Mouse (Mus musculus): ENCODE measurements around the gene L1td1. TPM values are rescaled to one million over a fixed set of nuclear protein-coding genes. Genes with fewer than 3 reads are reported as not detected.
"Not testable (repeated sequence)": the region's sequence is repeated elsewhere in the genome, so short reads cannot be mapped to it uniquely, and the experiment has no call there.

The L1td1 gene
- polyA plus RNA-seq, 1 experiment from 2014 or later: not detected

- H3K9ac ChIP-seq (replicated peaks; ENCODE audit: low read depth, low read length): no peak overlapping the region
- 97% methylated on average over 3 of the region's 3 CpGs for WGBS
- H3K4me3 ChIP-seq (ENCODE audit: low read depth, low read length): no peak overlapping the region
- no peak overlapping the region for H3K27ac ChIP-seq (ENCODE audit: low read depth, low read length)
- H3K4me1 ChIP-seq (ENCODE audit: control insufficient read depth, insufficient read depth, low read length): no peaks in the 10 kb centered on the region
- no peaks in the 10 kb centered on the region for H3K27me3 ChIP-seq (ENCODE audit: control insufficient read depth, insufficient read depth, low read length)
- ATAC-seq (ENCODE audit: low read depth): no peak
- H3K36me3 ChIP-seq (ENCODE audit: control insufficient read depth, insufficient read depth, low read length): no peaks in the 10 kb centered on the region
- H3K9me3 ChIP-seq (ENCODE audit: control insufficient read depth, low read length): no peaks in the 10 kb centered on the region
- H3K4me2 ChIP-seq (ENCODE audit: low read depth, low read length): no peak overlapping the region
Observed at GRCm38 (mm10) chr4:98700156-98700555, 26.4 kb upstream of the L1td1 start.

GRCm38 (mm10) chr4:98702201-98702894, 24.2 kb upstream of the L1td1 start:
- Histone ChIP-seq H3K9me3 (ENCODE audit: control insufficient read depth, low read length) (no peaks in the 10 kb centered on the region), H3K4me2 (ENCODE audit: low read depth, low read length) (peak overlapping the region; percentile 32), H3K36me3 (ENCODE audit: control insufficient read depth, insufficient read depth, low read length) (no peaks in the 10 kb centered on the region), H3K4me3 (ENCODE audit: low read depth, low read length) (no peak overlapping the region), H3K27me3 (ENCODE audit: control insufficient read depth, insufficient read depth, low read length) (no peaks in the 10 kb centered on the region), H3K9ac (replicated peaks; ENCODE audit: low read depth, low read length) (no peak overlapping the region), H3K27ac (ENCODE audit: low read depth, low read length) (0 out of 2 replicates have a peak overlapping the region, but pooled peaks have one; percentile 39), H3K4me1 (ENCODE audit: control insufficient read depth, insufficient read depth, low read length) (no peaks in the 10 kb centered on the region)
- ATAC-seq (ENCODE audit: low read depth): peak; percentile 67
- WGBS: 31% methylated on average over 12 of the region's 12 CpGs

- no peak overlapping the region for H3K4me2 ChIP-seq (ENCODE audit: low read depth, low read length)
- no peaks in the 10 kb centered on the region for H3K27me3 ChIP-seq (ENCODE audit: control insufficient read depth, insufficient read depth, low read length)
- H3K4me1 ChIP-seq (ENCODE audit: control insufficient read depth, insufficient read depth, low read length): no peaks in the 10 kb centered on the region
- no peak overlapping the region for H3K9ac ChIP-seq (replicated peaks; ENCODE audit: low read depth, low read length)
- WGBS: 96% methylated on average over 8 of the region's 8 CpGs
- no peak overlapping the region for H3K4me3 ChIP-seq (ENCODE audit: low read depth, low read length)
- H3K27ac ChIP-seq (ENCODE audit: low read depth, low read length): no peak overlapping the region
- no peak for ATAC-seq (ENCODE audit: low read depth)
- H3K36me3 ChIP-seq (ENCODE audit: control insufficient read depth, insufficient read depth, low read length): no peaks in the 10 kb centered on the region
- H3K9me3 ChIP-seq (ENCODE audit: control insufficient read depth, low read length): no peaks in the 10 kb centered on the region
Observed at GRCm38 (mm10) chr4:98710891-98711290, 15.6 kb upstream of the L1td1 start.

GRCm38 (mm10) chr4:98717735-98718546, 8.6 kb upstream of the L1td1 start:
- peak overlapping the region; percentile 44; the same call in 1 of the 2 replicates for H3K27ac ChIP-seq (ENCODE audit: low read depth, low read length)
- H3K4me1 ChIP-seq (ENCODE audit: control insufficient read depth, insufficient read depth, low read length): no peaks in the 10 kb centered on the region
- no peak overlapping the region for H3K4me3 ChIP-seq (ENCODE audit: low read depth, low read length)
- H3K9me3 ChIP-seq (ENCODE audit: control insufficient read depth, low read length): no peaks in the 10 kb centered on the region
- peak; percentile 85 for ATAC-seq (ENCODE audit: low read depth)
- H3K4me2 ChIP-seq (ENCODE audit: low read depth, low read length): no peak overlapping the region
- no peaks in the 10 kb centered on the region for H3K27me3 ChIP-seq (ENCODE audit: control insufficient read depth, insufficient read depth, low read length)
- 71% methylated on average over 17 of the region's 17 CpGs for WGBS
- H3K9ac ChIP-seq (replicated peaks; ENCODE audit: low read depth, low read length): no peak overlapping the region
- no peaks in the 10 kb centered on the region for H3K36me3 ChIP-seq (ENCODE audit: control insufficient read depth, insufficient read depth, low read length)

- peak; percentile 29; the same call in 1 of the 2 replicates for ATAC-seq (ENCODE audit: low read depth)
- Histone ChIP-seq H3K36me3 (ENCODE audit: control insufficient read depth, insufficient read depth, low read length) (no peaks in the 10 kb centered on the region), H3K9me3 (ENCODE audit: control insufficient read depth, low read length) (no peaks in the 10 kb centered on the region), H3K27me3 (ENCODE audit: control insufficient read depth, insufficient read depth, low read length) (no peaks in the 10 kb centered on the region), H3K4me2 (ENCODE audit: low read depth, low read length) (no peak overlapping the region), H3K9ac (replicated peaks; ENCODE audit: low read depth, low read length) (no peak overlapping the region), H3K4me3 (ENCODE audit: low read depth, low read length) (no peak overlapping the region), H3K27ac (ENCODE audit: low read depth, low read length) (no peak overlapping the region), H3K4me1 (ENCODE audit: control insufficient read depth, insufficient read depth, low read length) (no peaks in the 10 kb centered on the region)
- 86% methylated on average over 10 of the region's 10 CpGs for WGBS
Observed at GRCm38 (mm10) chr4:98718547-98718917, 8.0 kb upstream of the L1td1 start.

GRCm38 (mm10) chr4:98722454-98722853, 4.1 kb upstream of the L1td1 start:
- no peak overlapping the region for H3K4me3 ChIP-seq (ENCODE audit: low read depth, low read length)
- H3K27ac ChIP-seq (ENCODE audit: low read depth, low read length): no peak overlapping the region
- no peaks in the 10 kb centered on the region for H3K36me3 ChIP-seq (ENCODE audit: control insufficient read depth, insufficient read depth, low read length)
- no peak overlapping the region for H3K4me2 ChIP-seq (ENCODE audit: low read depth, low read length)
- 12% methylated on average over 8 of the region's 8 CpGs for WGBS
- no peak for ATAC-seq (ENCODE audit: low read depth)
- no peak overlapping the region for H3K9ac ChIP-seq (replicated peaks; ENCODE audit: low read depth, low read length)
- H3K9me3 ChIP-seq (ENCODE audit: control insufficient read depth, low read length): no peaks in the 10 kb centered on the region
- peaks cover 9% of the 10 kb centered on the region for H3K27me3 ChIP-seq (ENCODE audit: control insufficient read depth, insufficient read depth, low read length)
- H3K4me1 ChIP-seq (ENCODE audit: control insufficient read depth, insufficient read depth, low read length): peaks cover 9% of the 10 kb centered on the region; the same call in 1 of the 2 replicates

- H3K9me3 ChIP-seq (ENCODE audit: control insufficient read depth, low read length); H3K36me3 ChIP-seq (ENCODE audit: control insufficient read depth, insufficient read depth, low read length); ATAC-seq (ENCODE audit: low read depth); H3K4me2 ChIP-seq (ENCODE audit: low read depth, low read length); H3K4me1 ChIP-seq (ENCODE audit: control insufficient read depth, insufficient read depth, low read length); H3K9ac ChIP-seq (replicated peaks; ENCODE audit: low read depth, low read length); H3K4me3 ChIP-seq (ENCODE audit: low read depth, low read length); H3K27ac ChIP-seq (ENCODE audit: low read depth, low read length): not testable (repeated sequence)
- H3K27me3 ChIP-seq (ENCODE audit: control insufficient read depth, insufficient read depth, low read length): peaks cover 16% of the 10 kb centered on the region
- 94% methylated on average over 1 of the region's 1 CpGs for WGBS
Observed at GRCm38 (mm10) chr4:98724682-98725081, 1.9 kb upstream of the L1td1 start.

GRCm38 (mm10) chr4:98725439-98725838, 1.1 kb upstream of the L1td1 start:
- H3K9me3 ChIP-seq (ENCODE audit: control insufficient read depth, low read length): no peaks in the 10 kb centered on the region
- H3K27me3 ChIP-seq (ENCODE audit: control insufficient read depth, insufficient read depth, low read length): peaks cover 16% of the 10 kb centered on the region
- ATAC-seq (ENCODE audit: low read depth): no peak
- 44% methylated on average over 4 of the region's 4 CpGs for WGBS
- H3K9ac ChIP-seq (replicated peaks; ENCODE audit: low read depth, low read length): no peak overlapping the region
- H3K4me2 ChIP-seq (ENCODE audit: low read depth, low read length): no peak overlapping the region
- H3K4me1 ChIP-seq (ENCODE audit: control insufficient read depth, insufficient read depth, low read length): peaks cover 9% of the 10 kb centered on the region; the same call in 1 of the 2 replicates
- H3K4me3 ChIP-seq (ENCODE audit: low read depth, low read length): no peak overlapping the region
- no peaks in the 10 kb centered on the region for H3K36me3 ChIP-seq (ENCODE audit: control insufficient read depth, insufficient read depth, low read length)
- no peak overlapping the region for H3K27ac ChIP-seq (ENCODE audit: low read depth, low read length)
